Mouse (Mus musculus) kidney, adult 2 months (tissue): Measurements from ENCODE around the gene Zfp750.

Source experiments
- CTCF ChIP-seq: fragments of 200-500 bp; conservative IDR thresholded peaks from 2 replicates; pipeline ENCODE4 v1.5.1; 2011; ENCODE audit warnings: low read depth, mild to moderate bottlenecking, control low read depth, low read length, moderate library complexity, mixed read lengths; ENCODE audit not compliant: insufficient read depth, insufficient read length
- POLR2A ChIP-seq: fragments of 200-500 bp; IDR thresholded peaks from one replicate; pipeline ENCODE4 v1.6.1; 2011; ENCODE audit warnings: low read depth, low read length, control low read depth

- no peak for TF ChIP-seq POLR2A
- TF ChIP-seq CTCF = no peak
Observed at GRCm38 (mm10) chr11:121551206-121551799, 32.2 kb upstream of the Zfp750 start.
